8 mouse cellular contexts compared by ENCODE assay signal in genomic region chr4:58986540-58987190, GRCm38 (mm10). TPM values are rescaled to one million over a fixed set of nuclear protein-coding genes. Genes with fewer than 3 reads are reported as not detected.
A peak's percentile ranks its signal among the peaks of the same experiment; 100 is the strongest.
DNase-seq lines count a peak whose midpoint lies in the region; ATAC-seq and TF ChIP-seq lines count a peak whose summit lies in the region.

Gene Ptgr1, minus strand, starts transcription at chr4:58987119.

- H3K4me3 ChIP-seq in MEL (ENCODE audit: control insufficient read depth in 1 of 2, insufficient read depth in 1 of 2, low read depth in 2 of 2, low read length in 2 of 2) = peak within 1 kb of the TSS; percentile 88 to 89
- H3K4me3 ChIP-seq in hindbrain, embryonic 10.5 days = peak within 1 kb of the TSS; percentile 71
- peak within 1 kb of the TSS; percentile 56 for H3K4me3 ChIP-seq in lung, postnatal 0 days (ENCODE audit: low read depth, low read length)

- H3K9me3 ChIP-seq in MEL (replicated peaks; ENCODE audit: insufficient read depth, low read length) = no peaks in the 10 kb centered on the region
- no peaks in the 10 kb centered on the region for H3K9me3 ChIP-seq in hindbrain, embryonic 10.5 days
- H3K9me3 ChIP-seq in lung, postnatal 0 days (ENCODE audit: low read length) = no peaks in the 10 kb centered on the region

- TF ChIP-seq POLR2A in MEL (IDR thresholded peaks at IDR 0.05; ENCODE audit: control insufficient read depth in 1 of 2, insufficient read depth in 1 of 2, low read depth in 1 of 2, low read length in 2 of 2, poor library complexity in 1 of 2) = peak; percentile 62 to 64; a peak in 3 of 4 replicates

- H3K36me3 ChIP-seq in MEL (ENCODE audit: control insufficient read depth in 1 of 2, insufficient read depth in 2 of 2, low read length in 2 of 2) = peaks cover 0 to 28% of the 10 kb centered on the region in 2 experiments; a peak in 2 of 4 replicates
- no peaks in the 10 kb centered on the region for H3K36me3 ChIP-seq in hindbrain, embryonic 10.5 days
- no peaks in the 10 kb centered on the region for H3K36me3 ChIP-seq in lung, postnatal 0 days (ENCODE audit: insufficient read depth, low read length)

- ATAC-seq in frontal cortex, adult (ENCODE audit: low TSS enrichment) = peak; percentile 75
- peak; percentile 67 for ATAC-seq in lung, postnatal 0 days

- TF ChIP-seq EP300 in MEL (IDR thresholded peaks at IDR 0.05; ENCODE audit: low read depth in 1 of 2, low read length in 2 of 2) = no peak
- no peak for TF ChIP-seq EP300 in lung, postnatal 0 days (IDR thresholded peaks at IDR 0.05)

- no peak for TF ChIP-seq RAD21 in MEL (IDR thresholded peaks at IDR 0.05; ENCODE audit: low read depth, low read length)

- H3K27ac ChIP-seq in MEL (ENCODE audit: control insufficient read depth, low read depth, low read length) = peak within 1 kb of the TSS; percentile 66
- H3K27ac ChIP-seq in hindbrain, embryonic 10.5 days = peak within 1 kb of the TSS; percentile 82
- H3K27ac ChIP-seq in lung, postnatal 0 days (ENCODE audit: low read length) = peak within 1 kb of the TSS; percentile 39

- WGBS in hindbrain, embryonic 10.5 days = 1% methylated on average over 28 of the region's 28 CpGs
- 3% methylated on average over 28 of the region's 28 CpGs for WGBS in lung, postnatal 0 days

- no peak for TF ChIP-seq CTCF in MEL (IDR thresholded peaks at IDR 0.05 in 2 of 3, conservative IDR thresholded peaks at IDR 0.05 in 1 of 3; ENCODE audit: control insufficient read depth in 1 of 3, insufficient read depth in 1 of 3, low read depth in 2 of 3, low read length in 3 of 3, poor library complexity in 1 of 3, severe bottlenecking in 1 of 3)
- TF ChIP-seq CTCF in lung, postnatal 0 days (IDR thresholded peaks at IDR 0.05) = no peak

- peak within 1 kb of the TSS; percentile 57 for H3K9ac ChIP-seq in MEL (ENCODE audit: control insufficient read depth, low read depth, low read length, poor library complexity, severe bottlenecking)
- 0 out of 2 replicates have a peak within 1 kb of the TSS, but pooled peaks have one; percentile 24 for H3K9ac ChIP-seq in lung, postnatal 0 days (replicated peaks; ENCODE audit: low read depth)

- peak within 1 kb of the TSS; percentile 86 for H3K4me2 ChIP-seq in lung, postnatal 0 days (replicated peaks; ENCODE audit: low read depth, low read length)

- H3K27me3 ChIP-seq in MEL (ENCODE audit: control insufficient read depth in 1 of 2, insufficient read depth in 2 of 2, low read length in 2 of 2) = no peaks in the 10 kb centered on the region
- H3K27me3 ChIP-seq in hindbrain, embryonic 10.5 days (ENCODE audit: insufficient read depth, poor library complexity, severe bottlenecking) = peaks cover 4% of the 10 kb centered on the region; the same call in 1 of the 2 replicates
- no peaks in the 10 kb centered on the region for H3K27me3 ChIP-seq in lung, postnatal 0 days (replicated peaks; ENCODE audit: insufficient read depth, low read length)

- DNase-seq in MEL (ENCODE audit: low read depth, low spot score) = peak; percentile 97
- peak; percentile 67 for DNase-seq in cerebellum, adult 9-10 months
- DNase-seq in hindbrain, embryonic 10.5 days (ENCODE audit: low spot score) = peak; percentile 87
- DNase-seq in layer of hippocampus, adult 9-11 months = peak; percentile 88
- peak; percentile 86 for DNase-seq in lung, postnatal 0 days (ENCODE audit: low spot score)
- peak; percentile 82 for DNase-seq in ovary, postnatal 36 days (ENCODE audit: low spot score)
- DNase-seq in thymus, postnatal 25 days = peak; percentile 88

- peaks cover 18 to 32% of the 10 kb centered on the region in 2 experiments for H3K4me1 ChIP-seq in MEL (ENCODE audit: control insufficient read depth in 1 of 2, insufficient read depth in 2 of 2, low read length in 2 of 2)
- peaks cover 12% of the 10 kb centered on the region for H3K4me1 ChIP-seq in hindbrain, embryonic 10.5 days (replicated peaks)
- no peaks in the 10 kb centered on the region for H3K4me1 ChIP-seq in lung, postnatal 0 days (ENCODE audit: insufficient read depth, low read depth, low read length)

- H3K79me2 ChIP-seq in MEL (ENCODE audit: control insufficient read depth, insufficient read depth, low read length, poor library complexity) = no peaks in the 10 kb centered on the region; the same call in 1 of the 2 replicates

TF ChIP-seq in MEL, 35 proteins besides CTCF, POLR2A, EP300 and RAD21:
- TF ChIP-seq MAZ (IDR thresholded peaks at IDR 0.05; ENCODE audit: low read depth, low read length) (peak; percentile 85; the same call in 1 of the 2 replicates), ELF1 (IDR thresholded peaks at IDR 0.05; ENCODE audit: low read depth, low read length) (no peak), ZNF384 (IDR thresholded peaks at IDR 0.05; ENCODE audit: low read depth, low read length) (no peak), E2F4 (IDR thresholded peaks at IDR 0.05; ENCODE audit: borderline replicate concordance, low read depth, low read length) (no peak), MEF2A (IDR thresholded peaks at IDR 0.05; ENCODE audit: extremely low read depth, insufficient replicate concordance, low read depth, low read length, poor library complexity, severe bottlenecking) (no peak), ETS1 (IDR thresholded peaks at IDR 0.05; ENCODE audit: low read depth, low read length) (no peak), SIN3A (IDR thresholded peaks at IDR 0.05; ENCODE audit: low read length) (no peak), TAL1 (IDR thresholded peaks at IDR 0.05; ENCODE audit: low read length) (no peak), CHD1 (IDR thresholded peaks at IDR 0.05; ENCODE audit: low read depth, low read length) (no peak), POLR2AphosphoS2 (IDR thresholded peaks at IDR 0.05; ENCODE audit: low read length) (no peak; the same call in 1 of the 2 replicates), MAFK (IDR thresholded peaks at IDR 0.05; ENCODE audit: borderline replicate concordance, low read depth, low read length) (no peak), POLR2AphosphoS5 (IDR thresholded peaks at IDR 0.05; ENCODE audit: borderline replicate concordance, low read depth, low read length) (no peak), ZMIZ1 (IDR thresholded peaks at IDR 0.05; ENCODE audit: low read depth, low read length) (peak; percentile 26; the same call in 1 of the 2 replicates), MAX (IDR thresholded peaks at IDR 0.05; ENCODE audit: low read length) (no peak), ZC3H11A (IDR thresholded peaks at IDR 0.05; ENCODE audit: low read depth, low read length) (no peak), CHD2 (IDR thresholded peaks at IDR 0.05; ENCODE audit: low read length) (no peak), BHLHE40 (IDR thresholded peaks at IDR 0.05; ENCODE audit: borderline replicate concordance, low read depth, low read length) (no peak), TBP (IDR thresholded peaks at IDR 0.05; ENCODE audit: low read depth, low read length) (peak; percentile 22; the same call in 1 of the 2 replicates), ZKSCAN1 (IDR thresholded peaks at IDR 0.05; ENCODE audit: low read depth, low read length) (no peak), MXI1 (IDR thresholded peaks at IDR 0.05; ENCODE audit: low read depth, low read length) (peak; percentile 58), UBTF (IDR thresholded peaks at IDR 0.05; ENCODE audit: borderline replicate concordance, insufficient read depth, low read depth, low read length) (no peak), GABPA (IDR thresholded peaks at IDR 0.05; ENCODE audit: low read depth, low read length) (no peak), USF2 (IDR thresholded peaks at IDR 0.05; ENCODE audit: borderline replicate concordance in 1 of 2, insufficient read depth in 1 of 2, low read depth in 1 of 2, low read length in 2 of 2) (no peak), SMC3 (IDR thresholded peaks at IDR 0.05; ENCODE audit: low read depth, low read length) (no peak), NRF1 (IDR thresholded peaks at IDR 0.05; ENCODE audit: insufficient read depth, low read depth, low read length, poor library complexity, severe bottlenecking) (peak; percentile 90), TCF12 (IDR thresholded peaks at IDR 0.05; ENCODE audit: low read depth, low read length) (peak; percentile 6; the same call in 1 of the 2 replicates), GATA1 (IDR thresholded peaks at IDR 0.05; ENCODE audit: low read depth, low read length) (no peak), RCOR1 (IDR thresholded peaks at IDR 0.05; ENCODE audit: low read depth, low read length) (no peak), MYB (IDR thresholded peaks at IDR 0.05; ENCODE audit: low read depth, low read length) (no peak), HCFC1 (IDR thresholded peaks at IDR 0.05; ENCODE audit: low read depth, low read length) (0 out of 2 replicates have a peak, but pooled peaks have one; percentile 21), USF1 (IDR thresholded peaks at IDR 0.05; ENCODE audit: low read depth, low read length) (no peak), MYC (IDR thresholded peaks at IDR 0.05; ENCODE audit: low read depth, low read length) (no peak), NELFE (IDR thresholded peaks at IDR 0.05; ENCODE audit: low read depth, low read length) (peak; percentile 49; the same call in 1 of the 2 replicates)

RNA-seq across cellular contexts. Expression of gene Ptgr1, which starts in this region (rescaled TPM):
- total RNA-seq in MEL (2012; rRNA removed) = 11.7 and 14.7 TPM in 2 replicates
- polyA plus RNA-seq in MEL (2012; ENCODE audit: insufficient read depth in 1 of 2, insufficient read length in 2 of 2, low read depth in 1 of 2, low replicate concordance in 2 of 2, missing spikeins in 1 of 2) = 10 to 100 TPM in 1 of 2 experiments, not detected in 1; 20.6 TPM
- 13.5 and 14.8 TPM in 2 replicates for polyA plus RNA-seq in hindbrain, embryonic 10.5 days (2016; fragmentation: Nextera tagmentation; extraction: Ambion mirVana)
- polyA plus RNA-seq in lung, postnatal 0 days (2015; fragmentation: Nextera tagmentation; extraction: Ambion mirVana) = 21.6 and 23.5 TPM in 2 replicates

Comparison
In these comparisons a context has a peak if more than half of its experiments do, and no peak if none do; other contexts are left out.
1. Peak in every context shown above with its lines: DNase-seq, ATAC-seq, H3K4me3 ChIP-seq and H3K27ac ChIP-seq.